Mouse (Mus musculus) small intestine, adult 2 months (tissue): ENCODE results near the gene Cys1.

Source experiments
- CTCF ChIP-seq: fragments of 200-500 bp; IDR thresholded peaks from 2 replicates; pipeline ENCODE4 v1.5.1; 2012; ENCODE audit warnings: low read depth, mild to moderate bottlenecking, control low read depth, inconsistent platforms, low read length, moderate library complexity, mixed read lengths; ENCODE audit not compliant: insufficient replicate concordance, insufficient read length; ENCODE audit errors: extremely low read depth
- POLR2A ChIP-seq: fragments of 200-500 bp; IDR thresholded peaks from 2 replicates; pipeline ENCODE4 v1.6.1; 2012; ENCODE audit warnings: low read depth, mild to moderate bottlenecking, control low read depth, inconsistent platforms, low read length, moderate library complexity

DNA sequence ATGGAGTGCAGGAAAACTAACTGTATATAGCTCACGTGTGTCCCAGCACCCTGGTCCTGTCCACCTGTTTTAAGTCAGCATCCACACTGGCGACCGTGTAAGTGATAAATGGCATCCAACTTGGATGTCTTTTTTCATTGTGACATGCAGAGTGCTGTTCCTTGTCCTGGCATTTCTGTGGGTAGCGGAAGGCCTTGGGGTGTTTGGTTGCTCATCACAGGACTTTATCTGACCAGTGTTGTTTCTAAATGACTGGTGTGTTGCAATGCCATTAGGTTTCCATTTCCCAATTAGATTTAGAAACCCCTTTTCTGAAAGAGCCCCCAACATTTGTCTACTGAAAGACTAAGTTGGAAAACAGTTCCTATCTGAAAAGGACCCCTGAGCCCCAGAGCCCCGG lies 19.5 kb downstream of the Cys1 start:
- TF ChIP-seq CTCF, result no peak
- no peak for TF ChIP-seq POLR2A
